Mouse (Mus musculus) liver, adult 2 months (tissue): Measurements from ENCODE around the gene Dclk1.

ENCODE experiments used
- CTCF ChIP-seq: fragments of 200-500 bp; IDR thresholded peaks from 2 replicates; pipeline ENCODE4 v1.5.1; 2011; ENCODE audit warnings: low read depth, low read length, control low read depth
- POLR2A ChIP-seq: fragments of 200-500 bp; IDR thresholded peaks from 2 replicates; pipeline ENCODE4 v1.6.1; 2011; ENCODE audit warnings: low read length, control low read depth; ENCODE audit not compliant: insufficient read depth; ENCODE audit errors: extremely low read depth

DNA sequence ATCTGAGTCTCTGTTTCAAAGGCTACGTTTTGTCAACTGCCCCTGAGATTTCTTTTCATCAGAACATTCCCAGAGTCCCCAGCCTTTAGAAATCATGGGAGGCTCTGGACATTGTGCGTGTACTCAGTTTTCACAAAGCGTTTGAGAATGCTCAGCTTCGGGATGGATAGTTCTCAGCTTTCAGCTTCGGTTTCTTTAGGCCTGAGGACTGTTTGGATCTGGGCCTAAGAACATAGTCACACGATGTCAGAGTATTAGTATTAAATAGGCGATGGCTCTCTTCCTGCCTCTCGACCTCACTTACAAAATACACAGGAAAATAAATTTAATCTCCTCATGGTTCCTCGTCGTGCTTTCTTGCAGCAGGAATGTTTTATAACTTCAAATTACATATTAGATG lies 327.4 kb downstream of the Dclk1 start:
- TF ChIP-seq POLR2A (no peak), CTCF (no peak)
